Mouse (Mus musculus) G1E (cell line): ENCODE measurements around the gene Rnf185.

Experiments used
- CTCF ChIP-seq: IDR thresholded peaks from 2 replicates; pipeline ENCODE4 v1.5.1; 2012; ENCODE audit warnings: low read depth, low read length, inconsistent platforms, mixed read lengths
- GATA1 ChIP-seq: IDR thresholded peaks from 2 replicates; pipeline ENCODE4 v1.6.1; 2012; ENCODE audit warnings: borderline replicate concordance, low read length, inconsistent platforms, mixed read lengths
- POLR2AphosphoS5 ChIP-seq: IDR thresholded peaks from 2 replicates; pipeline ENCODE4 v1.6.1; 2012; ENCODE audit warnings: low read depth, low read length, inconsistent platforms; ENCODE audit not compliant: insufficient replicate concordance
- TAL1 ChIP-seq: conservative IDR thresholded peaks from 2 replicates; pipeline ENCODE4 v1.6.1; 2012; ENCODE audit warnings: low read depth, low read length, inconsistent platforms, mixed read lengths

DNA sequence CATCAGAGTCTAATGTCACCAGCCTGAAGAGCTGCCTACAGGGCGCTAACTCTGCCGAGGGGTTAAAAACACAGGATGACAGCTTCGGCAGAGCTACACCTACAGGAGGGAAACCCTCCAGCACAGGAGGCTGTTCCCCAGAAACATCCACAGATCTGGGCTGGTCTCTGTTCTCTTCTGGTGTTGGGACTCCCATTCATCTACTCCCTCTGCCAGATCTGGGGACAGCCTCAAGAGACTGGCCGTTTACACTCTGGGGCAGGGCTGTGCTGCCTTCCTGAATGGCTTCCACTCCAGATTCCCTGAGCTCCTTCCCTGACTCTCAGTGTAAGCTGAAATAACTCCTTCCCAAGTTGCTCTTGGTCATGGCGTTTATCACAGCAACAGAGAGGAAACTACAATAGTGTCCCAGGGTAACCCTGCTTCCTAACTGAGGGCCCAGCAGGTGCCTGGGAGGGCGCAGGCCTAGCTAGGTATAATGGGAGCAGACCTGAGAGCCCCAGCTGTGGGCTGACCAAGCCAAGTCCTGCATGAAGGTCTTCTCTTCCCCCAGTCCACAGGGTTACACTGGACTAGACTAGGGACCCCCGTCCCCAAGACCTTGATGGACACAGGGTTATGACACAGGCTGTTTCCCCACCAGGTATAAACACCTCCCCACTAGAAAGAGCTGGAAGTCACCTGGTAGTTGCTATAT lies 80.4 kb downstream of the Rnf185 start:
- TF ChIP-seq CTCF (no peak), GATA1 (no peak), POLR2AphosphoS5 (no peak), TAL1 (no peak)
